Mouse (Mus musculus) ES-Bruce4 (cell line): ENCODE data around the gene Taf3.

Experiments
- CTCF ChIP-seq: IDR thresholded peaks from one replicate; pipeline ENCODE4 v1.8.1; 2011; ENCODE audit warnings: low read depth, low read length
- POLR2A ChIP-seq: IDR thresholded peaks from one replicate; pipeline ENCODE4 v1.8.1; 2011; ENCODE audit warnings: low read length; ENCODE audit not compliant: insufficient read depth

DNA sequence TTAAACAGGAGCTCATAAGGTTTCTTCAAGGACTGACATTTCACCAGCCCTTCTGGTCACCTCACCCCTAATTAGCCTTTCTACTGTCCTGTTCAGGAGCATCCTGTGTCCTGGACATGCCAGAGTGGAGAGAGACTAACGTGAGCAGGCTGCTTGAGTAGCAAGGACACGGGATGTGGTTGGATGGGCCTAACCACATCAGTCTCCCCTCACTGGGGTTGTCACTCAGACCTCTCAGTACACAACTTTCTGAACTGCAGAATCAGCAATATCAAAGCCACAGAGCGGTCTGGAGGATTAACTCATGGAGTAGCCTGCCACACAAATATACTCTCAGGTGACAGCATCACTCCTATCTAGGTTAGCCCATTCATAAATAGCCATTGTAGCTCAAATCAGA is 101.7 kb downstream of the Taf3 start:
- TF ChIP-seq POLR2A: no peak
- TF ChIP-seq CTCF: no peak
